Mouse (Mus musculus) olfactory bulb, adult 2 months (tissue): ENCODE data around the gene Arhgap24.

Experiments
- CTCF ChIP-seq: fragments of 200-500 bp; IDR thresholded peaks from 2 replicates; pipeline ENCODE4 v1.5.1; 2012; ENCODE audit warnings: low read depth, mild to moderate bottlenecking, low read length, moderate library complexity; ENCODE audit not compliant: insufficient read depth
- POLR2A ChIP-seq: fragments of 200-500 bp; IDR thresholded peaks from 2 replicates; pipeline ENCODE4 v1.6.1; 2012; ENCODE audit warnings: mild to moderate bottlenecking, low read depth, low read length, moderate library complexity; ENCODE audit not compliant: insufficient read depth

DNA sequence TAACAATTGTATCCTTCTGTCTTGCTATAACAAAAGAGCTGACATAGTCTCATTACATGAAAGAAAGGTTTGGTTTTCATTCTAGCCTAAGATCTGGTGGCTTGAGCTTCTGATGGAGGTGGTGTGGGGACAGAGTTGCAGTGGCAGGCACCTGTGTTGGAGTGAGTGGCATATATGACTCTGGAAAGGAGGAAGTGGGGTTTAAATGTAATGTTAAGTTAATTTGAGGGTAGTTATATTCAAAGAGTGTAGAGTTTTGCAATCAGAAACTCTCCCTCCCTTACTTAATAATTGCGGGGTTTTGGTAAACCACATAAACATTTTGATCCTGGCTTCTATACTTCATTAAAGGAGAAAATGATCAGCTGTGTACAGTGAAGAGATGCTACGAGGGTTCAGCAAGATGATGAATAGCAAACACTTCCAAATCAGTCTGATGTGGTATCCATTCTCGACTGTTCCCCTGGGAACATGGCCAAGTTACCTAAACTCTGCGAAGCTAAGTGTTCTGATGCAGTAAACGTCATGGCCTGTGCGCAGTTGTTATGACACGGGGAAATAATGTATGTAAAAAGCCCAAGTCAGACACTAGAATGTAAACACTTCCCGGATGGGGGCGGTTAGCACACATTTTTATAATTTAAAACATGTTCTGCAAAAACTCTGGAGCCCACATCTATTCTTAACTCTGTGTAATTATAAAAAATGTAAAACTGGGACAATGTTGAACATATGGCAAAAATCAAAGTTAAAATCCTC is 41.9 kb upstream of the Arhgap24 start:
- TF ChIP-seq CTCF (no peak), POLR2A (no peak)
